Mouse (Mus musculus) kidney, adult 2 months (tissue): ENCODE measurements around the gene Eef2k.

Experiments
- CTCF ChIP-seq: fragments of 200-500 bp; conservative IDR thresholded peaks from 2 replicates; pipeline ENCODE4 v1.5.1; 2011; ENCODE audit warnings: low read depth, mild to moderate bottlenecking, control low read depth, low read length, moderate library complexity, mixed read lengths; ENCODE audit not compliant: insufficient read depth, insufficient read length
- POLR2A ChIP-seq: fragments of 200-500 bp; IDR thresholded peaks from one replicate; pipeline ENCODE4 v1.6.1; 2011; ENCODE audit warnings: low read depth, low read length, control low read depth

GRCm38 (mm10) chr7:120897711-120898335, 55.2 kb downstream of the Eef2k start:
- no peak for TF ChIP-seq CTCF
- TF ChIP-seq POLR2A: no peak
